Mouse (Mus musculus) kidney, adult 2 months (tissue): ENCODE data around the gene Cnih2.

Experiments
- CTCF ChIP-seq: fragments of 200-500 bp; conservative IDR thresholded peaks from 2 replicates; pipeline ENCODE4 v1.5.1; 2011; ENCODE audit warnings: low read depth, mild to moderate bottlenecking, control low read depth, low read length, moderate library complexity, mixed read lengths; ENCODE audit not compliant: insufficient read depth, insufficient read length
- POLR2A ChIP-seq: fragments of 200-500 bp; IDR thresholded peaks from one replicate; pipeline ENCODE4 v1.6.1; 2011; ENCODE audit warnings: low read depth, low read length, control low read depth

DNA sequence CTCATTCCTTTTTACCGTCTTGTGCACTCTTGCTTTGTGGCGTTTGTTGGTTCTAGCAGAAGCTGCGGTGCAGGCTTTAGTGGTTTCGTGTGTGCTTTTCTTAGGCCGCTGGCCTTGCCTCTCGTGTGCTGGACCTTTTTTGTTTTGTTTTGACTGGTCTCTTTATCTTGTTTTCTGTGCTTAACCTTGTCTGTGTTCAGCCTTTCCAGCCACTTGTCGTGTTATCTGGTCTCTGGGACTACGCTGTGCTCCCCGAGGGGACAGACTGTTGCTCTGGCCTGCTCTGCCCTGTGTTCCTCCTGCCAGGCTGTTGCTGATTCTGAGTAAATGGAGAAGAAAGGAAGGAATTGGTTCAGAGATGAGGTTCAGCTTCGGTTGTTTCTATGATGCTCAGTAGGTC, 24.2 kb upstream of the Cnih2 start:
- TF ChIP-seq CTCF (no peak), POLR2A (no peak)
